Mouse (Mus musculus): Measurements from ENCODE around the gene Tns3.

DNA sequence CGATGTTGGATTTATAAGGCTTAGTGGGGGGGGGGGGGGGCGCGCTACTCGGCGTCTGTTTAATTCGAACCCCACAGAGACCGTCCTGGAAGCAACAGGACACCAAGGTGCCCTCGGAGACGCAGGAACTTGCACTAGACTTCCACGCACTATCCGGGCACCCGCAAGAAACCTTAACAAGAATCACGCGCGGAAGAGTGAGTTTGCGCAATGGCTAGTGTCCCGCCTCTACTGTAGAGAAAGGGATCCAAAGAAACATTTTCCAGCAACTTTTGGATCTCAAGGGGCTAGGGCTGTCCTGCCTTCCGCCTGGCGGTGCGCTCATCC is 40.5 kb downstream of the Tns3 start:
- no peak for TF ChIP-seq CTCF (IDR thresholded peaks at IDR 0.05; ENCODE audit: insufficient read depth, low read depth, low read length)
- TF ChIP-seq POLR2A (IDR thresholded peaks at IDR 0.05; ENCODE audit: insufficient read depth, low read depth, low read length): no peak
